Mouse (Mus musculus) heart, embryonic 10.5 days (tissue): ENCODE data around the gene Cep97. TPM values are rescaled to one million over a fixed set of nuclear protein-coding genes. Genes with fewer than 3 reads are reported as not detected.
"Not testable (repeated sequence)": the region's sequence is repeated elsewhere in the genome, so short reads cannot be mapped to it uniquely, and the experiment has no call there.

Experiments used
- DNase-seq: peaks from one replicate; pipeline ENCODE4 v3.0.0-alpha.2; 2017; ENCODE audit warnings: low spot score
- H3K27ac ChIP-seq: fragments of 300-500 bp; sonication (generic); 2 replicates; pipeline ENCODE4 v1.5.1; 2016; ENCODE audit warnings: mild to moderate bottlenecking
- H3K27me3 ChIP-seq: fragments of 300-500 bp; sonication (generic); 2 replicates; pipeline ENCODE4 v1.6.1; 2016; ENCODE audit warnings: mild to moderate bottlenecking; ENCODE audit not compliant: poor library complexity, insufficient read depth, severe bottlenecking
- H3K36me3 ChIP-seq: fragments of 300-500 bp; sonication (generic); 2 replicates; pipeline ENCODE4 v1.6.1; 2016; ENCODE audit warnings: mild to moderate bottlenecking, moderate library complexity
- H3K4me1 ChIP-seq: fragments of 300-500 bp; sonication (generic); 2 replicates; pipeline ENCODE4 v1.6.1; 2016; ENCODE audit warnings: mild to moderate bottlenecking
- H3K4me3 ChIP-seq: fragments of 300-500 bp; sonication (generic); 2 replicates; pipeline ENCODE4 v1.5.1; 2016; ENCODE audit warnings: mild to moderate bottlenecking, moderate library complexity
- H3K9me3 ChIP-seq: fragments of 300-500 bp; sonication (generic); 2 replicates; pipeline ENCODE4 v1.6.1; 2016; ENCODE audit warnings: mild to moderate bottlenecking, moderate library complexity
- whole genome bisulfite sequencing: fragments of 180-500 bp; shearing (Covaris S2); methylation state at CpG from one replicate; pipeline ENCODE4 v1.1.7; 2016; 5-methylcytosine and 5-hydroxymethylcytosine counted together
- polyA plus RNA-seq: library from polyadenylated mRNA; unstranded; fragments of >200 nt; fragmentation: Nextera tagmentation; extraction: Ambion mirVana; gene quantifications from 2 replicates; pipeline ENCODE4 v1.2.1, GENCODE M21; 2016

Cep97 gene
- polyA plus RNA-seq, 1 experiment from 2014 or later: 10.3 TPM

DNA sequence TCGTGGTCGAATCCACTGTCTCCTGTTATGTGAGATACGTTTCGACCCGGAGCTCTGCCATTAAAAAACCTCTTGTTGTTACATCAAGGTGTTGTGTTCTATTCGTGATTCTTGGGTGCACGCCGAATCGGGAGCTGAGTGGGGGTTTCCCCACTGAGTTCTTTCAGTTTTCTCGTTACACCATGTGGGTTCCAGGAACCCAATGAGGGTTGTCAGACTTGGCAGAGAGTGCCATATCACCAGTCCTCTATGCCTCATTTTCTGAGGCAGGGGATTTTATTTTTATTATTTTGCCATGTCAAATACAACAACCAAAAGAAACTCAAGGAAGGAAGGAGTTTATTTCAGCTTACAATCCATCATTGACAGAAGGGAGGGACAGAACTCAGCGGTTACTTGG lies 28.4 kb upstream of the Cep97 start:
- H3K27ac ChIP-seq, H3K27me3 ChIP-seq, H3K4me3 ChIP-seq, H3K4me1 ChIP-seq, H3K9me3 ChIP-seq, DNase-seq, H3K36me3 ChIP-seq: not testable (repeated sequence)
- WGBS: 89% methylated on average over 6 of the region's 11 CpGs

DNA sequence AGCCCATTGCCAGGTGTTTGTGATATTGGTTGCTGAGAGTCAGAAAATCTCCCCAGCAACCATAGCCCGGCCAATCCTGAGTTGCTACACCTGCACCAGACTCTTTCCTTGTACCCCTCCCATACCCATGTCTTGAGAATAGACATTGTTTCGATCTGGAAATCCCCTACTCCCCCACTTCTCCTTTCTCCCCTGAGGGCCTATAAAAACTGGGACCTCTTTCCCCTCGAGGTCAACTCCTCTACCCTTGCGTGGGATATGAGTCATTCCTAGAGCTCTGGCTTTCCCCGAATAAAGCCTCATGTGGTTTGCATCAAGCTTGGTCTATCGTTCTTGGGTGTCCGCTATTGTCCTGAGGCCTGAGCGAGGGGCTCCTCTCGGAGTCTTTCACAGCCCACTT lies 19.5 kb upstream of the Cep97 start:
- DNase-seq, H3K4me3 ChIP-seq, H3K27ac ChIP-seq, H3K27me3 ChIP-seq, H3K36me3 ChIP-seq, H3K9me3 ChIP-seq, H3K4me1 ChIP-seq: not testable (repeated sequence)
- 89% methylated on average over 9 of the region's 9 CpGs for WGBS

- Histone ChIP-seq H3K36me3 (no peaks in the 10 kb centered on the region), H3K27ac (no peak overlapping the region), H3K4me3 (no peak overlapping the region), H3K4me1 (no peaks in the 10 kb centered on the region), H3K9me3 (no peaks in the 10 kb centered on the region), H3K27me3 (no peaks in the 10 kb centered on the region)
- DNase-seq: no peak
Observed at GRCm38 (mm10) chr16:55952771-55953170, 18.1 kb upstream of the Cep97 start.

DNA sequence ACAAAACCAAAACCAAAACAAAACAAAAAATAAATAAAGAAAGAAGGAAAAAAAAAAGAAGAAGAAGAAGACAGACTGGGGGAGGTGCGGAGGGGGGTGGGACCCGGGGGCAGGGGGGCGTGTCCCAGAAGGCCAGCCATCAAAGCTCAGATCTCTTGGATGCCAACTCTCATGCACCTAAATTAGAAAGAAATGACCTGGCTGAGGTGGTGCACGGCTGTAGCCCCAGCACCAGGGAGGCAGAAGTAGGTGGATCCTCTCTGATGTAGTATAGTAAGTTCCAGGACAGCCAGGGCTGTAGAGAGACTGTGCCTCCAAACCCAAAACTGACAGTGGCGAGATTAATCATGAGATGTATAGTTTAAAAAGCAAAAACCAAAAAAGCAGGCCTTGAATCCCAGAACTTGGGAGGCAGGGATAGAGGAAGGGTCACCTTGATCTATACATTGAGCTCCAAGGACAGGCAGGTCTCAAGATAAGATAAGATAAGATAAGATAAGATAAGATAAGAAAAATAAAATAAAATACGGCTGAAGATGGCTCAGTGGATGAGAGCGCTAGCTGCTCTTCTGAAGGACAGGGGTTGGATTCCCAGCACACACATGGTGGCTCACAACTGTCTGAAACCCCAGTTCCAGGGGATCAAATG lies 17.1 kb upstream of the Cep97 start:
- H3K36me3 ChIP-seq: no peaks in the 10 kb centered on the region
- no peaks in the 10 kb centered on the region for H3K27me3 ChIP-seq
- H3K4me3 ChIP-seq: no peak overlapping the region
- no peak overlapping the region for H3K27ac ChIP-seq
- no peak for DNase-seq
- 70% methylated on average over 7 of the region's 7 CpGs for WGBS
- H3K4me1 ChIP-seq: no peaks in the 10 kb centered on the region
- H3K9me3 ChIP-seq: no peaks in the 10 kb centered on the region

DNA sequence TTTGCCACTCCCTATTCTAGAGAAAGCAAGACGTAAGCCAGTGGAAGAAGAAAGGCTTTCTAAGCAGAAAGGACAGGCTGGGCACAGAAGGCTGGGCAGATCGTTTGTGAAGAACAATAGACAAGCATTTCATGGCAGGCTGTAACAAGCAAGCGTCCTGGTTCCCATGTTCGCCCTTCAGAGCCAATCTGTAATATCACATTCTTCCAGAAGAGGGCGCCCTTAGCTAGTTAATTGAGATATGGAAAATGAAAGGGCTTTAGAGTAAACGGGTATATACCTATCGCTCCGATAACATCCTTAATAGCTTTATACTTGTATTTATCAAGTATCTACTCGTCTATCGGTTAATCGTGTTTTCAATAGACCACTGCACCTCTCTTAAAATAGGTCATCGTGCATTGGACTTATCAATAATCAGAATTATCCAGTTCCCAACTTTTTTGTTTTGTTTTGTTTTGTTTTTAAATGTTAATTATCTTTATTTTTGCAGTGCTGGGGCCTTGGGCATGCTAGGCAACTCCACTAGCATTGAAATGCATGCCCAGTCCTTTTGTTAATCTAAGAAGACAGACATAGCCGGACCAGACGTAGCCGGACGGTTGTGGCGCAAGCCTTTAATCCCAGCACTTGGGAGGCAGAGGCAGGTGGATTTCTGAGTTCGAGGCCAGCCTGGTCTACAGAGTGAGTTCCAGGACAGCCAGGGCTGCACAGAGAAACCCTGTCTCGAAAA lies 16.5 kb upstream of the Cep97 start:
- Histone ChIP-seq H3K4me3 (peak overlapping the region; percentile 32; the same call in 1 of the 2 replicates), H3K27ac (no peak overlapping the region), H3K36me3 (no peaks in the 10 kb centered on the region), H3K27me3 (no peaks in the 10 kb centered on the region), H3K4me1 (no peaks in the 10 kb centered on the region), H3K9me3 (no peaks in the 10 kb centered on the region)
- 42% methylated on average over 19 of the region's 19 CpGs for WGBS
- DNase-seq: no peak

DNA sequence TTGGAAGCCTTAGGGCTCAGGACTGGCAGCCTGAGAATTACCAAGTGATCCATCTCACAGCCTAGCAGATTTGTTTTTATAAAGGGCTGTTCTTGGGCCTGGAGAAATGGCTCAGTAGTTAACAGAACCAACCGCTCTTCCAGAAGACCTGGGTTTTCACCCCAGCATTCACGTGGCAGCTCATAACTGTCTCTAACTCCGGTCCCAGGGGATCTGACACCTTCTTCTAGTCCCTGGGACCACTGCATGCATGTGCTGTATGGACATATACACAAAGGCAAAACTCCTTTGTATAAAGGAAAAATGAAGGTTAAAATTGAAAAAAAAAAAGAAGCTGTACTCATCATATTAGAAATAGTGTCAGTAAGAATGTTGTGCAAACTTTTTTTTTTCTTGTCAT lies 15.8 kb upstream of the Cep97 start:
- no peaks in the 10 kb centered on the region for H3K4me1 ChIP-seq
- 69% methylated on average over 3 of the region's 3 CpGs for WGBS
- H3K9me3 ChIP-seq: no peaks in the 10 kb centered on the region
- H3K27me3 ChIP-seq: no peaks in the 10 kb centered on the region
- H3K4me3 ChIP-seq: no peak overlapping the region
- no peak overlapping the region for H3K27ac ChIP-seq
- no peak for DNase-seq
- H3K36me3 ChIP-seq: no peaks in the 10 kb centered on the region

GRCm38 (mm10) chr16:55948963-55949362 lies 14.3 kb upstream of the Cep97 start:
- H3K27ac ChIP-seq: no peak overlapping the region
- H3K9me3 ChIP-seq: no peaks in the 10 kb centered on the region
- H3K4me3 ChIP-seq: no peak overlapping the region
- no peak for DNase-seq
- H3K4me1 ChIP-seq: no peaks in the 10 kb centered on the region
- H3K27me3 ChIP-seq: no peaks in the 10 kb centered on the region
- H3K36me3 ChIP-seq: no peaks in the 10 kb centered on the region
- WGBS: 64% methylated on average over 7 of the region's 7 CpGs

DNA sequence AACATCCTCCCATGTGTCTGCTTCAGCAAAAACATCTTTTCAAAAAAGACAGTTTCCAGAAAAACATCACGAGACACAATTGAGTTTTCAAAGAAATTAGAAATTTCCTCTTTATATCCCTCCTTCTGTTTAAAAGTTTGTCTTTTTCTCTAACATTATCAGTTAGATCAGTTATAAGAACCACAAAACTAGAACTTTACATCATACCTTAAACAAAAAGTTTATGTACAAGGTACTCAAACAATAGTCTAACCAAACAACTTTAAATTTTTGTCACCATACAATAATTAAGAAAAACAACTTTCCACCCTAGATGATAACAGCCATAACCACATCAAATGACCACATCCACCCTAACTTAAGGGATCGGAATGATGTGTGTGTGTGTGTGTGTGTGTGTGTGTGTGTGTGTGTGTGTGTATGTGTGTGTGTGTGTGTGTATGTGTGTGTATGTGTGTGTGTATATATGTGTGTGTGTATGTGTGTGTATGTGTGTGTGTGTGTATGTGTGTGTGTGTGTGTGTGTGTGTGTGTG lies 13.3 kb upstream of the Cep97 start:
- not testable (repeated sequence) for H3K36me3 ChIP-seq, H3K9me3 ChIP-seq, H3K27me3 ChIP-seq, H3K4me1 ChIP-seq, H3K27ac ChIP-seq, H3K4me3 ChIP-seq, DNase-seq
- 88% methylated on average over 2 of the region's 2 CpGs for WGBS

DNA sequence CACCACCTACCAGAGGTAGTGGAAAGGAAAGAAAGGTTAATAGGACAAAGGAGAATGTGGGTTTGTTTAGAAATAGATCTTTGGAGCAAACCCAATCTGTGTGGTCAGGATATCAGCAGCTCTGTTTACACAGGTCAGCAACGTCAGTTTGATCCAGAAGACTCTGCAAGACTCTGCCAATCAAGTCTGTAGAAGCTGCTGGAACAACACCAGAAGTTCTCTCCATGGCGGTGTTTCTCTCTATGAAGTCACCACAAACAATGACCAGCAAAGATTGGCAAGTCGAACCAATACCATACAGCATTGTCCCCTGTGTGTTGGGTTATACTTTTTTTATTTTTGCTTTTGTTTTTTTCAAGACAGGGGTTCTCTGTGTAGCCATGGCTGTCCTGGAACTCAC lies 12.6 kb upstream of the Cep97 start:
- Histone ChIP-seq H3K27ac (no peak overlapping the region), H3K36me3 (no peaks in the 10 kb centered on the region), H3K27me3 (no peaks in the 10 kb centered on the region), H3K9me3 (no peaks in the 10 kb centered on the region), H3K4me3 (no peak overlapping the region), H3K4me1 (no peaks in the 10 kb centered on the region)
- DNase-seq: no peak
- 59% methylated on average over 3 of the region's 3 CpGs for WGBS

DNA sequence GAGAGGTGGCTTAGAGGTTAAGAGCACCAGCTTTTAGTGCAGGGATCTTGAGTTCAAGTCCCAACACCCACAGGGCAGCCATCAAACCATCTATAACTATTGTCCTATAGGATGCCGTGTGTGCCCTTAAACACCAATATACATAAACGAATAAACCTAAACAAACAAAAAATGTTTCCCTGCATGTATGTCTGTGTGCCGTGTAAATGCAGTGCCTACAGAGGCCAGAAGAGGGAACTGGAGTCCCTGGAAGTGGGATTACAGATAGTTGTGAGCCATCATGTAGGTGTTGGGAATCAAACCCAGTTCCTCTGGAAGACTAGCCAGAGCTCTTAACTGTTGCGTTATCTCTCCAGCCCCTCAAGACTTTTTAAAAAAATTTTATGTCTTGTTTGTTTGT lies 6.1 kb upstream of the Cep97 start:
- no peak for DNase-seq
- H3K27ac ChIP-seq: no peak overlapping the region

GRCm38 (mm10) chr16:55939703-55940102 lies 5.0 kb upstream of the Cep97 start:
- H3K4me3 ChIP-seq: no peak overlapping the region
- no peaks in the 10 kb centered on the region for H3K9me3 ChIP-seq
- DNase-seq: no peak
- WGBS: 86% methylated on average over 6 of the region's 6 CpGs
- H3K36me3 ChIP-seq: no peaks in the 10 kb centered on the region
- no peaks in the 10 kb centered on the region for H3K4me1 ChIP-seq
- H3K27me3 ChIP-seq: no peaks in the 10 kb centered on the region
- no peak overlapping the region for H3K27ac ChIP-seq

More for the DNA sequence above, 6.1 kb upstream of the Cep97 start:
- Histone ChIP-seq H3K9me3 (no peaks in the 10 kb centered on the region), H3K4me1 (no peaks in the 10 kb centered on the region), H3K36me3 (no peaks in the 10 kb centered on the region), H3K27me3 (no peaks in the 10 kb centered on the region), H3K4me3 (no peak overlapping the region)
- 86% methylated on average over 4 of the region's 4 CpGs for WGBS

GRCm38 (mm10) chr16:55938761-55939160 lies 4.1 kb upstream of the Cep97 start:
- Histone ChIP-seq H3K36me3 (no peaks in the 10 kb centered on the region), H3K4me1 (no peaks in the 10 kb centered on the region), H3K9me3 (no peaks in the 10 kb centered on the region), H3K27ac (no peak overlapping the region), H3K4me3 (no peak overlapping the region), H3K27me3 (no peaks in the 10 kb centered on the region)
- 84% methylated on average over 4 of the region's 4 CpGs for WGBS
- DNase-seq: no peak

- no peak for DNase-seq
- H3K9me3 ChIP-seq: no peaks in the 10 kb centered on the region
- peak overlapping the region; percentile 90 for H3K27ac ChIP-seq
- H3K4me3 ChIP-seq: peak overlapping the region; percentile 83
- peaks cover 12% of the 10 kb centered on the region; the same call in 1 of the 2 replicates for H3K36me3 ChIP-seq
- no peaks in the 10 kb centered on the region for H3K27me3 ChIP-seq
- under 1% methylated on average over 32 of the region's 32 CpGs for WGBS
- 0 out of 2 replicates have a peak, but pooled peaks cover 3% of the 10 kb centered on the region for H3K4me1 ChIP-seq
Observed at GRCm38 (mm10) chr16:55933681-55934343, 843 bp downstream of the Cep97 start.
